Mouse (Mus musculus) Patski (cell line): Measurements from ENCODE around the gene Slfn4. TPM values are rescaled to one million over a fixed set of nuclear protein-coding genes. Genes with fewer than 3 reads are reported as not detected.
"Not testable (repeated sequence)": the region's sequence is repeated elsewhere in the genome, so short reads cannot be mapped to it uniquely, and the experiment has no call there.

Source experiments
- ATAC-seq: fragments of 100-300 bp; one replicate; pipeline ENCODE4 v1.8.0; 2021
- CTCF ChIA-PET: fragments of 350-600 bp; sonication (Branson Sonifier 250); formaldehyde crosslinking; loops from one replicate; lab custom pipeline; 2022; ENCODE audit warnings: inconsistent platforms; lab: Charles Lee
- POLR2A ChIA-PET: fragments of 350-600 bp; sonication (Branson Sonifier 250); formaldehyde crosslinking; loops from one replicate; lab custom pipeline; 2022; ENCODE audit warnings: antibody characterized with exemption, inconsistent platforms; lab: Charles Lee
- DNase-seq: peaks from one replicate; pipeline ENCODE4 v3.0.0-alpha.2; 2011; ENCODE audit warnings: low read depth, low spot score
- H3K27me3 ChIP-seq: fragments of 371-371 bp; one replicate; pipeline ENCODE4 v1.5.1; 2021
- CTCF ChIP-seq: fragments of 100-300 bp; IDR thresholded peaks from one replicate; pipeline ENCODE4 v1.5.1; 2021
- in situ Hi-C: fragments of 300-500 bp; cut with MboI; formaldehyde crosslinking; loops from 3 replicates; pipeline ENCODE4 v1.11.1; 2018; ENCODE audit warnings: low pct_unique_long_range_greater_than_20kb, mixed read lengths
- polyA plus RNA-seq: library from polyadenylated mRNA; unstranded; gene quantifications from one replicate; pipeline ENCODE4 v1.2.3, GENCODE M21; 2021

Gene Slfn4
- polyA plus RNA-seq = 0.01 TPM

DNA sequence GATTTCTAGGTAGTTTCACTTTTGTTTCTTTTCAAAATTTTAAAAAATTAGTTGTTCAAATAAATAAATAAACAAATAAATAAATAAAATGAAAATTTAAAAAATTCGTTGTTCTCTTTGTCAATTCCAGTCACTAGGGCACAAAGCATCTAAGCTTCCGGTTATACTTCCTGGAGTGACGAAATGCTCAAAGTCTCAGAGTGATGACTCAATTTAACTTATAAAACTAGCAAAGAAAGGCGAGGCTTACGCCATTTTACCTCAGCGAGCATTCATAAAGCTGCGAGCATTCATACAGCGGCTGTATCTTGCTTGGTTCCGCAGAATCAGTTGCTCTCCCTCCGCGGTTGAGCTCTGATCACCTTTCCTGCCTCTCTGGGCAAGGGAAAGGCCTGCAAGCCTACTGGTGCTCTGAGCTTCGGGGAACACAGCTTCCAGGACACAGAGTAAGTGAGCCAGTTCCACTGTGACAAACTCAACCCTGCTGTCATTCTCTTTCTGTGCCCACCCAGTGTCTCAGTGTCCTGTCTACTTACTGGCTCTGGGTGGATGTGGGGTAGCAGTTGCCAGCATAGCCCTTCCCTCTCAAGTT lies at the start of gene Slfn4:
Gene Slfn4, plus strand, starts transcription at position 239 of the 592 bp plus-strand sequence.
- CTCF ChIA-PET = no interaction called here
- in situ Hi-C loops = loop anchor here (25.0 kb wide), 5 partner anchors 138 to 938 kb away; partner anchors contain the start of genes Nle1 and Unc45b

DNA sequence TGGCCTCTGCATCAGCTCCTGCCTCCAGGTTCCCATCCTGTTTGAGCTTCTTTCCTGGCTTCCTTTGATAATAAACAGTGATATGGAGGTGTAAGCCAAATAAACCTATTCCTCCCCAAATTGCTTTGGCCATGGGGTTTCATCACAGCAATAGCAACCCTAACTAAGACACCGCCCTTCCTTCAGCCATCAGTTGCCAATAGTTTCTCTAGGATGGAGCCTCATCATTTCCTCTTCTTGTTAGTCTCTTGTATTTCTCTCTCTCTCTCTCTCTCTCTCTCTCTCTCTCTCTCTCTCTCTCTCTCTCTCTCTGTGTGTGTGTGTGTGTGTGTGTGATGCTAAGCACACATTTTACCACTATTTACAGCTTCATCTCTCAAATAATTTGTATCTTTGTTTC lies 49.4 kb upstream of the Slfn4 start:
- not testable (repeated sequence) for ATAC-seq

More for the DNA sequence above, at the start of gene Slfn4:
- no peak for DNase-seq
- POLR2A ChIA-PET = no interaction called here
- TF ChIP-seq CTCF = no peak
- H3K27me3 ChIP-seq = peaks cover 3% of the 10 kb centered on the region
- no peak for ATAC-seq

DNA sequence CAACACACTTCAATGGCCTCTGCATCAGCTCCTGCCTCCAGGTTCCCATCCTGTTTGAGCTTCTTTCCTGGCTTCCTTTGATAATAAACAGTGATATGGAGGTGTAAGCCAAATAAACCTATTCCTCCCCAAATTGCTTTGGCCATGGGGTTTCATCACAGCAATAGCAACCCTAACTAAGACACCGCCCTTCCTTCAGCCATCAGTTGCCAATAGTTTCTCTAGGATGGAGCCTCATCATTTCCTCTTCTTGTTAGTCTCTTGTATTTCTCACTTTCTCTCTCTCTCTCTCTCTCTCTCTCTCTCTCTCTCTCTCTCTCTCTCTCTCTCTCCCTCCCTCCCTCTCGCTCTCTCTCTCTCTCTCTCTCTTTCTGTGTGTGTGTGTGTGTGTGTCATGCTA lies 37.7 kb upstream of the Slfn4 start:
- POLR2A ChIA-PET, in situ Hi-C loops, CTCF ChIA-PET, H3K27me3 ChIP-seq, ATAC-seq, DNase-seq: not testable (repeated sequence)

More for the DNA sequence above, 49.4 kb upstream of the Slfn4 start:
- DNase-seq, CTCF ChIA-PET, POLR2A ChIA-PET, in situ Hi-C loops: not testable (repeated sequence)
- H3K27me3 ChIP-seq = peaks cover 19% of the 10 kb centered on the region

DNA sequence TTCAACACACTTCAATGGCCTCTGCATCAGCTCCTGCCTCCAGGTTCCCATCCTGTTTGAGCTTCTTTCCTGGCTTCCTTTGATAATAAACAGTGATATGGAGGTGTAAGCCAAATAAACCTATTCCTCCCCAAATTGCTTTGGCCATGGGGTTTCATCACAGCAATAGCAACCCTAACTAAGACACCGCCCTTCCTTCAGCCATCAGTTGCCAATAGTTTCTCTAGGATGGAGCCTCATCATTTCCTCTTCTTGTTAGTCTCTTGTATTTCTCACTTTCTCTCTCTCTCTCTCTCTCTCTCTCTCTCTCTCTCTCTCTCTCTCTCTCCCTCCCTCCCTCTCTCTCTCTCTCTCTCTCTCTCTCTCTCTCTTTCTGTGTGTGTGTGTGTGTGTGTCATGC lies 26.0 kb upstream of the Slfn4 start:
- POLR2A ChIA-PET = not testable (repeated sequence)

DNA sequence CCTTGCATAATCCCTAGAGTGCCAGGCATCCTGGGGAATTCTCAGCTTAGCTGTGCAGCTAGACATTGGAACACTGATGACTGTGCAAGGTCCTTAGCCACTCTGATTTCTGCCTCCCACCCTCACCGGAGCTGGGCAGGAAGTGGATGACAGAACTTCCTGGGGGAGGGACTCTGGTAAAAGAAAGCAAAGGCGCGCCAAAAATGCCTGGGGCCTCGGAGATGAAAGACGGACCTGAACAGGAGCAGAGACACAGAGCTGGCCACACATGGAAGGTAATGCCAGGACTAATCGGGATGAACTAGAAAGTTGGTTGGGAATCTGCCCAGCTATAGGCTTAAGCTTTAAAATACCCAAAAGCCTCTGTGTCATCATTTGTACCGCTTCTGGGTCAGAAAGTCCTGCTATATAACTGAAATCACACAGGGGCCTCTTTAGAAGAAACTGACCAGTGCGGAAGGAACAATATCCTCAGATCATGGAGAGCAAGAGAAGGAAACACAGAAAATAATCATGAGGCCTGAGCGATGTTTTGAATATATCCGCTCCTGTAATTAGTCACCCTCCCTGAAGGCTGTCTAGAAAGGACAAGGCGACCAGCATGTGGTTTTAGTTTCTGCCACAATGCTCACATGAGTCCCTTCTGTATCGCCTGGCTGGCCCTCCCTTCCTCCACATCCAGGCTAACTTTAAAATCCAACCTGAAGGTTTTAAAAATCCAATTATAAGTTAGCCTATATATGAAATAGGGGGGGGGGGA lies 16.3 kb downstream of the Slfn4 start, which contains the start of gene Slfn3:
Gene Slfn3, plus strand, starts transcription at position 197 of the 760 bp plus-strand sequence.
- in situ Hi-C loops = loop anchor here (25.0 kb wide), 5 partner anchors 154 to 954 kb away; partner anchors contain the start of genes Nle1 and Unc45b
- POLR2A ChIA-PET = no interaction called here
- CTCF ChIA-PET = interaction anchor here (0.7 kb wide), 1 partner anchor 40 kb away, joined by 3 read pairs; no protein-coding TSS in a partner anchor
- peaks cover 34% of the 10 kb centered on the region for H3K27me3 ChIP-seq
- no peak for ATAC-seq
- no peak for DNase-seq
- TF ChIP-seq CTCF = no peak

More for the DNA sequence above, 26.0 kb upstream of the Slfn4 start:
- CTCF ChIA-PET, ATAC-seq, in situ Hi-C loops, H3K27me3 ChIP-seq, DNase-seq: not testable (repeated sequence)

DNA sequence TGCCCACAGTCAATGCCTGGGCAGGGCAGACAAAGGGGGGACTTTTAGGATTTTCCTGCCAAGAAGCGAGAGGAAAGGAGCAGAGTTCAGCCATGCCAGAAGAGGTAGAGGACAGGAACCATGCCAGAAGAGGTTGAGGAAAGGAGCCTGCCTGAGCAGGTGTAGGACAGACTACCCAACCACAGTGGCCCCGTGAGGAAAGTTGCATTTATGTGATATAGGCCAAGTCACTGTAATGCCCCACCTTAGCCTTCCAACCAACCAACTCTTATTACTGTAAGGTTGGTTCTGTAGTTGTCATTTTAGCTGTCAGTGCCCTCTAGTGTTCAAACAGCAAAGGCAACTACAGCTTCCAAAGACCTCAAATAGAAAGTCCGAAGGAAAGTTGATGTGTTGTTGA lies 17.0 kb downstream of the Slfn4 start:
- ATAC-seq (no peak), DNase-seq (no peak)
- CTCF ChIA-PET = interaction anchor here (0.7 to 1.4 kb wide), 2 partner anchors 36 to 39 kb away, joined by 3 read pairs; no protein-coding TSS in a partner anchor
- in situ Hi-C loops = loop anchor here (25.0 kb wide), 5 partner anchors 155 to 955 kb away; partner anchors contain the start of genes Nle1 and Unc45b
- POLR2A ChIA-PET = no interaction called here
- H3K27me3 ChIP-seq = peaks cover 36% of the 10 kb centered on the region
- TF ChIP-seq CTCF = peak; percentile 56

DNA sequence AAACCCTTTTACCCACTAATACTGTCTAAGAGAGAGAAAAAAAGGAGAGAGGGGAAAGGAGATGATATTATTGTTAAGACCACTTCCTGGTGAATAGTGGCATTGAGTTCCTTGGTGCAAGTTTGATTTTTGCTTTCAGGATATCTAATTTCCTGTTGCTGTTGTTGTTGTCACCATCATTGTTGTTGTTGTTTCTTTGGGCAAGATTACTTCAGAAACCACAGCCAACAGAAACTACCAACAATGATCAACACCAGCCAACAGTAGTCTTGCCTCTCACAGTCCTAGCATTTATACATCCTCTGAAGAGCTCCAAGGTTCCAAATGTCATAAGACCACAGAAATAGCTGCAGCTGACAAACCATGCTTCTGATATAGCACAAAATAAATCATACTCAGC lies 30.0 kb downstream of the Slfn4 start:
- ChIA-PET POLR2A (no interaction called here), CTCF (no interaction called here)
- DNase-seq = no peak
- TF ChIP-seq CTCF = no peak
- H3K27me3 ChIP-seq = peaks cover 63% of the 10 kb centered on the region
- in situ Hi-C loops = loop anchor here (25.0 kb wide), 1 partner anchor 93 kb away; the partner anchor contains the start of gene Slfn1
- no peak for ATAC-seq

DNA sequence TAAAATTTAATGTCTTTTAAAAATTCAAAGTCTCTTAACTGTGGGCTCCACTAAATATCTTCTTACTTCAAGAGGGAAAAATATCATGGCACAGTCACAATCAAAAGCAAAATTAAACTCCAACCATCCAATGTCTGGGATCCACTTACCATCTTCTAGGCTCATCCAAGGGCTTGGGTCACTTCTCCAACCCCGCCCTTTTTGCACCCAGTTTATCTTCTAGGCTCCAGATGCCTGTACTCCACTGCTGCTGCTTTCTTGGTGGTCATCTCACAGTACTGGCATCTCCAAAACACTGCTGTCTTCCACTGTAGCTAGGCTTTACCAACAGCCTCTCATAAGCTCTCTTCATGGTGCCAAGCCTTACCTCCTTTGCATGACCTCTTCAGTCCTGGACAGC lies 41.1 kb downstream of the Slfn4 start:
- no peak for TF ChIP-seq CTCF
- no peak for DNase-seq
- no peak for ATAC-seq
- in situ Hi-C loops = loop anchor here (25.0 kb wide), 1 partner anchor 104 kb away; the partner anchor contains the start of gene Slfn1
- ChIA-PET CTCF (no interaction called here), POLR2A (no interaction called here)
- H3K27me3 ChIP-seq = peaks cover 40% of the 10 kb centered on the region

DNA sequence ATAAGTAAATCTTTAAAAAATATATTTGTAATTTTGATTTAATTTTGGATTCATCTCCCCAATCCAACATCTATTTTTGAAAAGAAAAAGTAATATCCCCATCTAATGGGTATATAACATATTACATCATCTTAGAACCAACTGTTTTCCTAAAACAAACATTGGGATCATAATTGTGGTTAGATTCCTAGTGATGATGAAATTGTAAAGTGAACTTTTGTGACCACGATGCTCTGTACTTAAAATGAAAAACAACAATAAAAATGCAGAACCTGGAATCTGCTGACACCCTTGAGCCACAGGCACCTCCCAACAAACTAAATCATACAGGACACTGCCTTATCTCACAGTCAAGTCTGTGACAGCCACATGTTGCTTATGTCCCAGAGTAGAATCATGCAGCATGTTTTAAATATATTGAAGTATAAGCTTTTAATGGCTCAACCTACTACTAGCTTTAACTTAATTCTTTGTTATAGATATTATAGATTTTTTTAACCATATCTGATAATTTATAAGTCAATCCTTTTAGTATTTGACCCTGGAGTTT lies 46.4 kb downstream of the Slfn4 start:
- H3K27me3 ChIP-seq = peaks cover 51% of the 10 kb centered on the region
- CTCF ChIA-PET = no interaction called here
- POLR2A ChIA-PET = no interaction called here
- ATAC-seq (no peak), DNase-seq (no peak)
- no peak for TF ChIP-seq CTCF
- in situ Hi-C loops = loop anchor here (25.0 kb wide), 1 partner anchor 109 kb away; the partner anchor contains the start of gene Slfn1

DNA sequence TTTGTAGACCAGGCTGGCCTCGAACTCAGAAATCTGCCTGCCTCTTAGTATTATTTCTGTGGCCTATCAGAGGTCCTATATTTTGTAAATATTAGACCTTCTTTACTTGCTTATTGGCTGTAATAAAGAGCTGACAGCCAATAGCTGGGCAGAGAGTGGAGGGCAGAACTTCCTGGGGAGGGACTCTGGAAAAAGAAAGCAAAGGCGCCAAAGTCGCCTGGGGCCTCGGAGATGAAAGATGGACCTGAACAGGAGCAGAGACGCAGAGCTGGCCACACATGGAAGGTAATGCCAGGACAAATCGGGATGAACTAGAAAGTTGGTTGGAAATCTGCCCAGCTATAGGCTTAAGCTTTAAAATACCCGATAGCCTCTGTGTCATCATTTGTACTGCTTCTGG lies 48.4 kb downstream of the Slfn4 start:
- ChIA-PET CTCF (no interaction called here), POLR2A (no interaction called here)
- in situ Hi-C loops = loop anchor here (25.0 kb wide), 1 partner anchor 111 kb away; the partner anchor contains the start of gene Slfn1

DNA sequence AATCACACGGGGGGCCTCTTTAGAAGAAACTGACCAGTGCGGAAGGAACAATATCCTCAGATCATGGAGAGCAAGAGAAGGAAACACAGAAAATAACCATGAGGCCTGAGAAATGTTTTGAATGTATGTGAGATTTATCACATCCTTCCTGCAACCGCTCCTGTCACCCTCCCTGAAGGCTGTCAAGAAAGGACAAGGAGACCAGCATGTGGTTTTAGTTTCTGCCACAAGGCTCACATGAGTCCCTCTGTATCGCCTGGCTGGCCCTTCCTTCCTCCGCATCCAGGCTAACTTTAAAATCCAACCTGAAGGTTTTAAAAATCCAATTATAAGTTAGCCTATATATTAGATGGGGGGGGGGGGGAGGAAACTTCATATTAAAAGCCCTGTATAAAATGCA lies 48.8 kb downstream of the Slfn4 start:
- H3K27me3 ChIP-seq = peaks cover 55% of the 10 kb centered on the region
- CTCF ChIA-PET, ATAC-seq, POLR2A ChIA-PET, DNase-seq: not testable (repeated sequence)
- in situ Hi-C loops = loop anchor here (25.0 kb wide), 1 partner anchor 111 kb away; the partner anchor contains the start of gene Slfn1

More for the DNA sequence above, 48.4 kb downstream of the Slfn4 start:
- no peak for ATAC-seq
- peaks cover 55% of the 10 kb centered on the region for H3K27me3 ChIP-seq
- DNase-seq = no peak
- no peak for TF ChIP-seq CTCF
